Mouse (Mus musculus) forebrain, embryonic 14.5 days (tissue): ENCODE measurements around the gene Abcc6. TPM values are rescaled to one million over a fixed set of nuclear protein-coding genes. Genes with fewer than 3 reads are reported as not detected.

Experiments
- ATAC-seq: fragments of 200-750 bp; cut with Nextera tagmentation; 2 replicates; pipeline ENCODE4 v1.8.0; 2017; ENCODE audit warnings: mild to moderate bottlenecking, moderate library complexity
- DNase-seq: peaks from one replicate; pipeline ENCODE4 v3.0.0-alpha.2; 2015; ENCODE audit warnings: low spot score
- H3K27ac ChIP-seq: fragments of 300-500 bp; sonication (generic); 2 replicates; pipeline ENCODE4 v1.5.1; 2014; ENCODE audit warnings: low read depth, mild to moderate bottlenecking, control low read depth, low read length, moderate library complexity
- H3K27me3 ChIP-seq: fragments of 300-500 bp; sonication (generic); replicated peaks from 2 replicates; pipeline ENCODE4 v1.6.1; 2014; ENCODE audit warnings: low read length, control low read depth, mixed read lengths; ENCODE audit not compliant: control insufficient read depth, insufficient read depth
- H3K36me3 ChIP-seq: fragments of 300-500 bp; sonication (generic); 2 replicates; pipeline ENCODE4 v1.6.1; 2014; ENCODE audit warnings: low read length, control low read depth; ENCODE audit not compliant: control insufficient read depth, insufficient read depth
- H3K4me1 ChIP-seq: fragments of 300-500 bp; sonication (generic); 2 replicates; pipeline ENCODE4 v1.6.1; 2014; ENCODE audit warnings: antibody characterized with exemption, low read length, control low read depth; ENCODE audit not compliant: control insufficient read depth, insufficient read depth
- H3K4me2 ChIP-seq: fragments of 300-500 bp; sonication (generic); 2 replicates; pipeline ENCODE4 v1.6.1; 2014; ENCODE audit warnings: mild to moderate bottlenecking, control low read depth, low read length
- H3K4me3 ChIP-seq: fragments of 300-500 bp; sonication (generic); 2 replicates; pipeline ENCODE4 v1.5.1; 2014; ENCODE audit warnings: low read depth, low read length, control low read depth
- H3K9ac ChIP-seq: fragments of 300-500 bp; sonication (generic); 2 replicates; pipeline ENCODE4 v1.6.1; 2014; ENCODE audit warnings: mild to moderate bottlenecking, low read length, control low read depth, moderate library complexity
- H3K9me3 ChIP-seq: fragments of 300-500 bp; sonication (generic); replicated peaks from 2 replicates; pipeline ENCODE4 v1.6.1; 2016; ENCODE audit warnings: low read length, control low read depth, mixed read lengths; ENCODE audit not compliant: control insufficient read depth
- WGBS: fragments of 180-500 bp; shearing (Covaris S2); extraction: QIAGEN DNeasy Blood & Tissue Kit; methylation state at CpG from one replicate; pipeline ENCODE4 v1.1.7; 2014; 5-methylcytosine and 5-hydroxymethylcytosine counted together
- polyA plus RNA-seq: library from polyadenylated mRNA; unstranded; fragments of >200 nt; fragmentation: Nextera tagmentation; extraction: Ambion mirVana; gene quantifications from 2 replicates; pipeline ENCODE4 v1.2.1, GENCODE M21; 2014

Abcc6 gene
- polyA plus RNA-seq, 1 experiment from 2014 or later = 0.33 TPM

DNA sequence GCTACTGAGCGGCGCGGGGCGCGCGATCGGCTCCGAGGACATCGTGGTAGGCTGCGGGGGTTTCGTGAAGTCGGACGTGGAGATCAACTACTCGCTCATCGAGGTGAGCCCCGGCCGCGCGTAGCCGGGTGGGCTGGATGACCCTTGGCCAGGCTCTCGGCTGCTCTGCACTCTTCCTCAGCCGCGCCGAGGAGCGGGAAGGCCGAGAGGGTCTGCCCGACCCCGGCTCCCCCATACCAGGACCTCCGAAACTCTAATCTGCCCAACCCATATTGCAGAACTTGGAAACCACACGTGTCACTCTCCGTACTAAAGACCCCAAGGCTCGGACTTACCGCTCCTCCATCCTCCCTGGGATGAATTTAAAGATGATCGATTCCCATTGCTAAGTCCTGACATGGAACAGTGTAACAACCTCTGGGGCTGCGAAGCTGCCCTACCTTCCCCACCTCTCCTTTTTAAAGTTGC, 3.8 kb upstream of the Abcc6 start:
- Histone ChIP-seq H3K4me2 (peak overlapping the region; percentile 88), H3K4me1 (peaks cover 11% of the 10 kb centered on the region), H3K27ac (peak overlapping the region; percentile 55; the same call in 1 of the 2 replicates), H3K9me3 (no peaks in the 10 kb centered on the region), H3K4me3 (peak overlapping the region; percentile 88), H3K9ac (peak overlapping the region; percentile 87), H3K27me3 (no peaks in the 10 kb centered on the region), H3K36me3 (peaks cover 15% of the 10 kb centered on the region)
- WGBS = under 1% methylated on average over 25 of the region's 35 CpGs
- ATAC-seq = no peak
- DNase-seq = no peak

DNA sequence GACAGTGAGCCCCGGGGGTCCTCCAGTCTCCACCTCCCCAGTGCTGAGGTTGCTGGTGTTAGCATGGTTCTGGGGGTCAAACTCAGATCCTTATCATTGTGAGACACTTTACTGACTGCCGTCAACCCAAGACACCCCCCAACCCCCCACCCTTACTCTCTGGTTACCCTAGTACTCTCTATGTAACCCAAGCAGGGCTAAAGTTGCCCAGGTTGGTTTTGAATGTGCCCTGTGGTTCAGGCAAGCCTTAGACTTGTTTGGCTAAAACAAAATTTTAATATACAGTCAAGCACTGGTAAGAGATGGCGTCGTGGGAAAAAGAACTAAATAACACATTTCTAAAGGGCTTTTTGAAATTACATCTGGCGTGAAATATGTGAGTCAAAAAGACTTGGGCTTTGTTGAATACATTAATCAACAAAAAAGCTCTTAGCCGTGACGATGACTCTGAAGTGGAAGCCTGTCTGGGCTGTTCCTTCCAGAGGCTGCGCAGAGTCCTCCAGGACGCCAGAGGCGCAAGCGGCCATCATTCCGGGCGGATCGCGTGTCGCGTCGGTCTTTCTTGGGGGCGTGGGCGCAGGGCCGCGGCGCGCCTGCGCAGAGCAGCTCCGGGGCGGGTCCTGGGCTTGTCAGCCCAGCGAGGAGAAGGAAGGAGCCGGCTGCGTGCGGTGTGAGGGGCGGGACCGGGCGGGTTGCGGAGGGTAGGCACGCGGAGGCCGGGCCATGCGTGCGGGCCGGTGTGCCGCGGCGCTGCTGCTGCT, 3.2 kb upstream of the Abcc6 start, which contains the start of gene Nomo1:
Nomo1 (plus strand) TSS at position 590 of the 761 bp plus-strand sequence.
- Histone ChIP-seq H3K27me3 (no peaks in the 10 kb centered on the region), H3K9me3 (no peaks in the 10 kb centered on the region), H3K27ac (peak within 1 kb of the TSS; percentile 55; the same call in 1 of the 2 replicates), H3K9ac (peak within 1 kb of the TSS; percentile 87), H3K4me2 (peak within 1 kb of the TSS; percentile 88), H3K4me1 (peaks cover 11% of the 10 kb centered on the region), H3K4me3 (peak within 1 kb of the TSS; percentile 88), H3K36me3 (peaks cover 9% of the 10 kb centered on the region)
- peak; percentile 97 for DNase-seq
- peak; percentile 98 for ATAC-seq
- WGBS = 6% methylated on average over 44 of the region's 44 CpGs

DNA sequence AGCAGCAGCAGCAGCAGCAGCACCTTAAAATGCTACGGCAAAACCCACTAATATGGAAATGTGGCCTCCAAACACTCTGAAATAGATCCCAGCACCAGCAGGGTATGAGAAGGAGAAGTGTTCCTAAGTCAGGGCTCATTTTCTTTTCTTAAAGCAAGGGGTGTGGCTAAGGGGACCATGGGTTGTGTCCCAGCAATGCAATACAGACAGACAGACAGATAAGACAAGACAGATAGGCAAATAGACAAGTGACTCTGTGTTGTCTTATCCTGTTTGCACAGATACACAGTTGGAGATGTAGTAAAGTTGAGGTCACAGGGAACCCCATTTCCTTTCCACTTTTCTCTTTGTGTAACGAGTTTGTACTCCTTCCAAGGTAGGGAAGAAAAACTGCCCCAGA, 973 bp upstream of the Abcc6 start:
- H3K9me3 ChIP-seq = no peaks in the 10 kb centered on the region
- DNase-seq (no peak), ATAC-seq (no peak)
- H3K4me3 ChIP-seq = no peak overlapping the region
- no peaks in the 10 kb centered on the region for H3K27me3 ChIP-seq
- peaks cover 11% of the 10 kb centered on the region for H3K4me1 ChIP-seq
- H3K36me3 ChIP-seq = no peaks in the 10 kb centered on the region
- WGBS = 80% methylated on average over 2 of the region's 2 CpGs
- H3K27ac ChIP-seq = no peak overlapping the region
- H3K4me2 ChIP-seq = no peak overlapping the region
- H3K9ac ChIP-seq = no peak overlapping the region

DNA sequence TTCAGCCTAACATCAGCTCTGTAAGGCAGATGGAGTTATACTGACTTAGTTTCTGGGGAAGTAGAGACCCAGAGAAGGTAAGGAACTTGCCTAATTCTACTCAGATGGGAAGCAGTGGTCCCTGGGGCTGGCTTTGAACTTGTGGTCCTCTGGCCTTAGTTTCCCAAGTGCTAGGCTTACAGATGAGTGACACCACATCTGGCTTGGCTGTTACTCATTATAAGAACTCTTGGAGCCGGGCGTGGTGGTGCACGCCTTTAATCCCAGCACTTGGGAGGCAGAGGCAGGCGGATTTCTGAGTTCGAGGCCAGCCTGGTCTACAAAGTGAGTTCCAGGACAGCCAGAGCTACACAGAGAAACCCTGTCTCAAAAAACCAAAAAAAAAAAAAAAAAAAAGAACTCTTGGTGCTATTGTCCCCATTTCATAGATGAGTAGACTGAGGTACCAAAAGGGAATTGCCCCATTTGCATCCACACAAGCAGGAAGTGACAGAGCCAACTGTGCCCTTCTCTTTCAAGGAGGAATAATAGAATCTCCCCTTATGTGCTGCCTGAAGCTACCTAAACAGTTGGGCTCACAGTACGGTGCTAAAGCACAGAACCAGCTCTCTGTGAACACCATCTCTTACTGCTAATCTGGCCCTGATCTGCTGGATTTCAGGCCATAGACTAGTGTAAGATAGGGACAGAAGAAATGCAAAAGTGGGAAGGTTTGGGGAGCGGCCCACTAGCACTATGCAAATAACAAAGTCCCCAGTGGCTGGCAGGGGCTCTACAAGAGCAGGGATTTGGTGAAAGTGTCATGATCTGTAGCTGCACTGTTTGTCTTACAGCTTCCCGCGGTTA, 580 bp downstream of the Abcc6 start:
- no peak overlapping the region; the same call in 1 of the 2 replicates for H3K9ac ChIP-seq
- no peaks in the 10 kb centered on the region for H3K27me3 ChIP-seq
- H3K27ac ChIP-seq = no peak overlapping the region
- DNase-seq = no peak
- WGBS = 71% methylated on average over 9 of the region's 9 CpGs
- peaks cover 4% of the 10 kb centered on the region for H3K4me1 ChIP-seq
- H3K9me3 ChIP-seq = no peaks in the 10 kb centered on the region
- no peaks in the 10 kb centered on the region for H3K36me3 ChIP-seq
- ATAC-seq = no peak
- H3K4me3 ChIP-seq = no peak overlapping the region
- no peak overlapping the region for H3K4me2 ChIP-seq

DNA sequence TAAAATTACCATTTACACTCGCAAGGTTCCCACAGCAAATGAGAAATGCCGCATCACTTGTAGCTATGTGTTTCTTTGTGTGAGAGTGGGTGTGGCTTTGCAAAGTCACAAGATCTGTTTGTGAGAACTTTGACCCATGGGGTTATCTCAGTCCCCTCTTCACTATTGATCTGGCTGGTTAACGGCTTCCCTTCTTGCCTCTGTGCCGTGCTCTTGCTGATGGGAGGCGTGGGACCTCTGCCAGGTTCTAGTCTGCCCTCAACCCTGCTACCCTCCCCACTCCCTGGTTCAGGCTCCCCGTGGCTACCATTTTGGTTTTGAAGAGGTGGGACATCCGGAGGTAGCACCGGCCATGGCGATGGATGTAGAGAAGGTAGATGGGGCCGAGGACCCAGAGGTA, 1.4 kb downstream of the Abcc6 start:
- 88% methylated on average over 10 of the region's 10 CpGs for WGBS
- no peak overlapping the region for H3K27ac ChIP-seq
- no peaks in the 10 kb centered on the region for H3K36me3 ChIP-seq
- DNase-seq (no peak), ATAC-seq (no peak)
- no peaks in the 10 kb centered on the region for H3K9me3 ChIP-seq
- no peak overlapping the region for H3K9ac ChIP-seq
- H3K4me1 ChIP-seq = no peaks in the 10 kb centered on the region
- no peak overlapping the region for H3K4me3 ChIP-seq
- H3K4me2 ChIP-seq = no peak overlapping the region
- H3K27me3 ChIP-seq = no peaks in the 10 kb centered on the region

DNA sequence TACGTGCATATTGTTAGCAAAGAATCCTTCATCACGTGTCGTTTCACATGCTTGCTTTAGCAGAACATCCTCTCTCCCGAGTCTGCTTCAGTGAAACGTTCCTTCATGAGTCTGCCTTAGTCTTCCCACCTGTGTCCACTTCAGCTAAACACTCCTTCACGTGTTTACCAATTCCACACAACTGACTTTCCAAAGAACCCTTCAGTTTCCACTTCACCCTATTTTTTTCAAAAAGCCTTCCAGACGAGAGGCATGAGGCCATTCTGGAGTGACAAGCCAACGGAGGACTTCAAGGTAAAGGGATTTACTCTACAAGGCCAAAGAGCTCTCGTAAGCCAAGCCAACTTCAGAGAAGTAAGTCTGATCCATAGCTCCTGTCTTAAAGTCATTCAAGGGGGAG, 4.7 kb downstream of the Abcc6 start:
- no peaks in the 10 kb centered on the region for H3K27me3 ChIP-seq
- H3K9ac ChIP-seq = no peak overlapping the region
- ATAC-seq (no peak), DNase-seq (no peak)
- no peak overlapping the region for H3K4me2 ChIP-seq
- H3K36me3 ChIP-seq = no peaks in the 10 kb centered on the region
- no peaks in the 10 kb centered on the region for H3K9me3 ChIP-seq
- no peaks in the 10 kb centered on the region for H3K4me1 ChIP-seq
- no peak overlapping the region for H3K27ac ChIP-seq
- no peak overlapping the region for H3K4me3 ChIP-seq
- 77% methylated on average over 9 of the region's 9 CpGs for WGBS

DNA sequence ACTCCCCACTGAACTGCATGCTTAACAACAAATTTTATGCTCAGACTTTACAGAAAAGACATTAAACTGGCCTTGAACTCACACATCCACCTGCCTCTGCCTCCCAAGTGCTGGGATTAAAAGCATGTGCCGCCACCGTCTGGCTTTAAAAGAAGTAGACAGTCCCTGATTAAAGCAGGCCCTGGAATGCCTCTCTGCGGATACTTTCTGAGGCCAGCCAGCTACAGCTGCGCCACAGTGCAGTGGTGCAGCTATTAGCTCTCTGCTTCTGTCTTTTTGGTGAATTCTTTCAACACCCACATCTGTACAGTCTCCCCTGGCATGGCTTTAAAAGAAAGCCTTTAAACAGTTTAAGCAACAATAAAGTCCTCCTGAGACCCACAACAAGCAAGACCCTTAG, 8.2 kb downstream of the Abcc6 start:
- DNase-seq (no peak), ATAC-seq (no peak)
- H3K4me2 ChIP-seq = no peak overlapping the region
- no peaks in the 10 kb centered on the region for H3K4me1 ChIP-seq
- WGBS = 32% methylated on average over 4 of the region's 4 CpGs
- H3K27ac ChIP-seq = no peak overlapping the region
- H3K9me3 ChIP-seq = no peaks in the 10 kb centered on the region
- H3K27me3 ChIP-seq = no peaks in the 10 kb centered on the region
- no peaks in the 10 kb centered on the region for H3K36me3 ChIP-seq
- no peak overlapping the region for H3K9ac ChIP-seq
- H3K4me3 ChIP-seq = no peak overlapping the region

DNA sequence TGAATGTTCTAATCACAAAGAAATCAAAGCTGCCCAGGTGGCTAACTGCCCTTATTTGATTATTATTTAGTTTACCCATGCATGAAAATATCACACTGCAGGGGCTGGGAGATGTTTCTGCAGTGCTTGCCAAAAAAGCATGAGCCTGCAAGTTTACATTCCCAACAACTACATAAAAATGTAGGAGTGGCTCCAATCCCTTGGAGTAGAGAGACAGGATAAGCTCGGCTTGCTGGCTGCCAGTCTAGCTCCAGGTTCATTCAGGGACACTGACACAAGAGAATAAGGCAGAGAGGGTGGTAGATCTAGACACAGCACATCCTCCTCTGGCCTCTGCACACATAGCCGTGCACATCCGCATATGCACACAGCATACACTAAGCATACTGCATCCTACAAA, 10.5 kb downstream of the Abcc6 start:
- no peaks in the 10 kb centered on the region for H3K4me1 ChIP-seq
- WGBS = 70% methylated on average over 3 of the region's 3 CpGs
- no peak overlapping the region for H3K27ac ChIP-seq
- H3K4me2 ChIP-seq = no peak overlapping the region
- no peaks in the 10 kb centered on the region for H3K27me3 ChIP-seq
- no peaks in the 10 kb centered on the region for H3K9me3 ChIP-seq
- ATAC-seq (no peak), DNase-seq (no peak)
- H3K4me3 ChIP-seq = no peak overlapping the region
- no peaks in the 10 kb centered on the region for H3K36me3 ChIP-seq
- H3K9ac ChIP-seq = no peak overlapping the region
